10 mouse cellular contexts compared by ENCODE assay signal in the genomic region with DNA sequence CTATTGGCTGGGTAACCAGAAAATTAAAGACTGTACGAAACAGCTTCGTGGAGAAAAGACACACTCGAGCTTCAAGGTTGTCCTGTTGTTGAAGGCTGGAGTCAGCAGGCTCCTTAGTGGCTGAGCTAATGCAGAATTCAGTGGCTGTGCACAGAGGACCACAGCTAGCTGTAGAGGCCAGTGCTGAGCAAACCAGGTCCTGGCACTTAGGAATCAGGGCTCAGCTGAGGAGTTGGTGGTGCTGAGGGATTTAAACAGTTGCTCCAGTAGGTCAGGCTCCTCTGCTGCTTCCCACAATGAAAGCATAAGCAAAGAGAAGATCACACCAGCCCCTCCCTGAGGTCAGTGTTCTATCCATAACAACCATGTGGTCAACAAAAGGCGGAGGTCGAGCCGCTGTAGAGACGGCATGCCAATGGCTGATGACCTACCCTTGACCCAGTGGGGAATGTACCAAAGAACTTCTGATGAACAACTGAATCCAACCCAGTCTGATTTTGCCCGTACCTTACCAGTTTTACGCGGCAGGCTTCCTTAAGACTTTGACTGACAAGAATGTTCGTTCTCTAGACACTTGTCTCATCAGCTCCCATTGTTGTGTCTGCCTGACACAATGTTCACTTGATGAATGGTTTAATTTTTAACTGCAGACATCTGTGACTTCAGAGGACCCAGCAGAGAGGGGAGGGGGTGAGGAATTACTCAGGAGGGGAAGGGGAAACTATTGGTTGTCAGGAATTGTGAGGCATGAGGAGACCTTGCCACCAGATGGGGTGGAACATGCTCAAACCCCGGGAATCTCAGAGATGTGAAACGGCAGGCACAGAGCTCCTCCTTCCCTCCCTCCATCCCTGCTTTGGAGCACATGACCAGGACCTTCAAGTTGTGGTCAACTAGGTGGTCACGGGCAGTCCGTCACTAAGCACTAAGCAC. TPM values are rescaled to one million over a fixed set of nuclear protein-coding genes. Genes with fewer than 3 reads are reported as not detected.
DNase-seq lines count a peak whose midpoint lies in the region; ATAC-seq and TF ChIP-seq lines count a peak whose summit lies in the region.
"Had no signal": no experiment of that assay in that cellular context is flagged by ENCODE, and none has a peak within 500 bp of the region (broad histone marks: within the 10 kb centered on the region; RNA-seq: fewer than 3 reads in every experiment).

No protein-coding gene starts in this region.

- no peaks in the 10 kb centered on the region for H3K9me3 ChIP-seq in intestine, postnatal 0 days (ENCODE audit: control insufficient read depth)
- H3K9me3 ChIP-seq: megakaryocyte, embryonic 14.5 days had no signal

- no peak for ATAC-seq in intestine, postnatal 0 days

- DNase-seq in Muller cell, postnatal 12 days (ENCODE audit: inconsistent ontology term) = peak; percentile 23
- peak; percentile 69 for DNase-seq in embryo, embryonic 9.5 days (ENCODE audit: extremely low spot score)
- DNase-seq in mesoderm, embryonic 11.5 days (ENCODE audit: low read depth, low spot score) = peak; percentile 81
- no peak for DNase-seq in right cerebral cortex, adult 2 months (ENCODE audit: low spot score in 2 of 2)
- no peak for DNase-seq in urinary bladder, postnatal 36 days (ENCODE audit: low spot score in 2 of 2)
- no peak for DNase-seq in adrenal gland, adult (ENCODE audit: inconsistent age in 2 of 2, low spot score in 1 of 2)
- no peak for DNase-seq in natural killer cell, adult 2 months (ENCODE audit: low spot score in 2 of 2)
- DNase-seq: adrenal gland, adult 8-10 months had no signal

- H3K4me3 ChIP-seq in intestine, postnatal 0 days (ENCODE audit: low read depth, low read length) = no peak overlapping the region
- H3K4me3 ChIP-seq: megakaryocyte, embryonic 14.5 days had no signal

- WGBS in intestine, postnatal 0 days = 30% methylated on average over 15 of the region's 15 CpGs

- no peaks in the 10 kb centered on the region for H3K27me3 ChIP-seq in intestine, postnatal 0 days (replicated peaks; ENCODE audit: control insufficient read depth, insufficient read depth, low read length)

- H3K9ac ChIP-seq in intestine, postnatal 0 days (ENCODE audit: low read depth, low read length) = no peak overlapping the region

- H3K4me1 ChIP-seq in intestine, postnatal 0 days (replicated peaks; ENCODE audit: control insufficient read depth, insufficient read depth, low read length) = 0 out of 2 replicates have a peak, but pooled peaks cover 4% of the 10 kb centered on the region

- TF ChIP-seq CTCF in intestine, postnatal 0 days (IDR thresholded peaks at IDR 0.05; ENCODE audit: low read depth) = peak; percentile 21; the same call in 1 of the 2 replicates

- no peaks in the 10 kb centered on the region for H3K36me3 ChIP-seq in intestine, postnatal 0 days (ENCODE audit: control insufficient read depth, insufficient read depth)

- H3K27ac ChIP-seq in intestine, postnatal 0 days (ENCODE audit: low read depth, low read length) = no peak overlapping the region

- H3K4me2 ChIP-seq in intestine, postnatal 0 days (replicated peaks; ENCODE audit: low read depth) = peak overlapping the region; percentile 22; the same call in 1 of the 2 replicates

RNA-seq across cellular contexts. Expression of a gene that starts 57.6 kb away (rescaled TPM):
- polyA plus RNA-seq in intestine, postnatal 0 days (2015; fragmentation: Nextera tagmentation; extraction: Ambion mirVana) = 4.6 and 4.9 TPM in 2 replicates

Comparison
In these comparisons a context has a peak if more than half of its experiments do, and no peak if none do; other contexts are left out.
1. DNase-seq: peak in Muller cell, postnatal 12 days (single experiment), embryo, embryonic 9.5 days (single experiment) and mesoderm, embryonic 11.5 days (single experiment); none in right cerebral cortex, adult 2 months (0 of 2), urinary bladder, postnatal 36 days (0 of 2), adrenal gland, adult (0 of 2) and natural killer cell, adult 2 months (0 of 2).